Mouse (Mus musculus) neural tube, embryonic 11.5 days (tissue): Measurements from ENCODE around the gene Slit3. TPM values are rescaled to one million over a fixed set of nuclear protein-coding genes. Genes with fewer than 3 reads are reported as not detected.

Source experiments
- ATAC-seq: fragments of 200-750 bp; cut with Nextera tagmentation; 2 replicates; pipeline ENCODE4 v1.8.0; 2017; ENCODE audit warnings: moderate number of reproducible peaks, mild to moderate bottlenecking, moderate TSS enrichment, moderate library complexity; ENCODE audit not compliant: insufficient read depth, low FRiP score, low TSS enrichment
- DNase-seq: peaks from one replicate; pipeline ENCODE4 v3.0.0-alpha.2; 2015; ENCODE audit warnings: low spot score
- H3K27ac ChIP-seq: fragments of 300-500 bp; sonication (generic); 2 replicates; pipeline ENCODE4 v1.5.1; 2014; ENCODE audit warnings: low read depth, mild to moderate bottlenecking, low read length
- H3K27me3 ChIP-seq: fragments of 300-500 bp; sonication (generic); 2 replicates; pipeline ENCODE4 v1.6.1; 2014; ENCODE audit warnings: mild to moderate bottlenecking, low read length, mixed read lengths; ENCODE audit not compliant: control insufficient read depth, insufficient read depth
- H3K36me3 ChIP-seq: fragments of 300-500 bp; sonication (generic); 2 replicates; pipeline ENCODE4 v1.6.1; 2014; ENCODE audit warnings: mild to moderate bottlenecking, low read length, moderate library complexity, mixed read lengths; ENCODE audit not compliant: control insufficient read depth, insufficient read depth
- H3K4me1 ChIP-seq: fragments of 300-500 bp; sonication (generic); 2 replicates; pipeline ENCODE4 v1.6.1; 2014; ENCODE audit warnings: low read length, mixed read lengths; ENCODE audit not compliant: control insufficient read depth, insufficient read depth
- H3K4me2 ChIP-seq: fragments of 300-500 bp; sonication (generic); 2 replicates; pipeline ENCODE4 v1.6.1; 2014; ENCODE audit warnings: low read depth, mild to moderate bottlenecking, moderate library complexity
- H3K4me3 ChIP-seq: fragments of 300-500 bp; sonication (generic); 2 replicates; pipeline ENCODE4 v1.5.1; 2014; ENCODE audit warnings: low read depth, low read length
- H3K9ac ChIP-seq: fragments of 300-500 bp; sonication (generic); 2 replicates; pipeline ENCODE4 v1.6.1; 2014; ENCODE audit warnings: mild to moderate bottlenecking, low read length
- H3K9me3 ChIP-seq: fragments of 300-500 bp; sonication (generic); 2 replicates; pipeline ENCODE4 v1.6.1; 2016; ENCODE audit warnings: low read length; ENCODE audit not compliant: control insufficient read depth
- WGBS: fragments of 180-500 bp; shearing (Covaris S2); extraction: QIAGEN DNeasy Blood & Tissue Kit; methylation state at CpG from one replicate; pipeline ENCODE4 v1.1.7; 2014; 5-methylcytosine and 5-hydroxymethylcytosine counted together
- polyA plus RNA-seq: library from polyadenylated mRNA; unstranded; fragments of >200 nt; fragmentation: Nextera tagmentation; extraction: Ambion mirVana; gene quantifications from 2 replicates; pipeline ENCODE4 v1.2.1, GENCODE M21; 2014

The Slit3 gene
- polyA plus RNA-seq, 1 experiment from 2014 or later, result 41.3 TPM

GRCm38 (mm10) chr11:35364469-35364868, 243.4 kb downstream of the Slit3 start:
- Histone ChIP-seq H3K27me3 (0 out of 2 replicates have a peak, but pooled peaks cover 3% of the 10 kb centered on the region), H3K4me2 (no peak overlapping the region), H3K9me3 (no peaks in the 10 kb centered on the region), H3K36me3 (no peaks in the 10 kb centered on the region), H3K9ac (no peak overlapping the region), H3K27ac (no peak overlapping the region), H3K4me3 (no peak overlapping the region), H3K4me1 (no peaks in the 10 kb centered on the region)
- ATAC-seq, result no peak
- 69% methylated on average over 10 of the region's 10 CpGs for WGBS
- DNase-seq, result no peak

GRCm38 (mm10) chr11:35365510-35365931, 244.5 kb downstream of the Slit3 start:
- Histone ChIP-seq H3K4me3 (no peak overlapping the region), H3K4me2 (no peak overlapping the region), H3K36me3 (no peaks in the 10 kb centered on the region), H3K27me3 (0 out of 2 replicates have a peak, but pooled peaks cover 3% of the 10 kb centered on the region), H3K27ac (no peak overlapping the region), H3K9ac (no peak overlapping the region), H3K9me3 (no peaks in the 10 kb centered on the region), H3K4me1 (no peaks in the 10 kb centered on the region)
- no peak for DNase-seq
- ATAC-seq, result peak; percentile 75
- 16% methylated on average over 8 of the region's 8 CpGs for whole genome bisulfite sequencing

- Histone ChIP-seq H3K4me1 (no peaks in the 10 kb centered on the region), H3K4me2 (no peak overlapping the region), H3K9me3 (no peaks in the 10 kb centered on the region), H3K36me3 (no peaks in the 10 kb centered on the region), H3K9ac (no peak overlapping the region), H3K27ac (no peak overlapping the region), H3K27me3 (0 out of 2 replicates have a peak, but pooled peaks cover 3% of the 10 kb centered on the region), H3K4me3 (no peak overlapping the region)
- 81% methylated on average over 4 of the region's 4 CpGs for WGBS
- ATAC-seq (no peak), DNase-seq (no peak)
These were observed 245.6 kb downstream of the Slit3 start for GRCm38 (mm10) chr11:35366611-35367010.

GRCm38 (mm10) chr11:35367248-35367647, 246.2 kb downstream of the Slit3 start:
- Histone ChIP-seq H3K4me1 (no peaks in the 10 kb centered on the region), H3K27ac (no peak overlapping the region), H3K9me3 (no peaks in the 10 kb centered on the region), H3K36me3 (no peaks in the 10 kb centered on the region), H3K9ac (no peak overlapping the region), H3K27me3 (0 out of 2 replicates have a peak, but pooled peaks cover 3% of the 10 kb centered on the region), H3K4me2 (no peak overlapping the region), H3K4me3 (no peak overlapping the region)
- WGBS, result 87% methylated on average over 4 of the region's 4 CpGs
- no peak for DNase-seq
- no peak for ATAC-seq

GRCm38 (mm10) chr11:35369964-35370363, 248.9 kb downstream of the Slit3 start:
- DNase-seq, result no peak
- no peaks in the 10 kb centered on the region for H3K9me3 ChIP-seq
- no peaks in the 10 kb centered on the region for H3K4me1 ChIP-seq
- no peak overlapping the region for H3K4me2 ChIP-seq
- H3K4me3 ChIP-seq, result no peak overlapping the region
- no peaks in the 10 kb centered on the region for H3K36me3 ChIP-seq
- H3K27ac ChIP-seq, result no peak overlapping the region
- H3K9ac ChIP-seq, result no peak overlapping the region
- no peak for ATAC-seq
- no peaks in the 10 kb centered on the region for H3K27me3 ChIP-seq
- 31% methylated on average over 7 of the region's 7 CpGs for WGBS

GRCm38 (mm10) chr11:35370705-35371104, 249.7 kb downstream of the Slit3 start:
- Histone ChIP-seq H3K36me3 (no peaks in the 10 kb centered on the region), H3K4me3 (no peak overlapping the region), H3K4me1 (no peaks in the 10 kb centered on the region), H3K9ac (no peak overlapping the region), H3K27ac (no peak overlapping the region), H3K9me3 (no peaks in the 10 kb centered on the region), H3K27me3 (no peaks in the 10 kb centered on the region), H3K4me2 (no peak overlapping the region)
- DNase-seq, result no peak
- no peak for ATAC-seq
- 18% methylated on average over 5 of the region's 5 CpGs for WGBS

GRCm38 (mm10) chr11:35372410-35372809, 251.4 kb downstream of the Slit3 start:
- no peak overlapping the region for H3K4me2 ChIP-seq
- DNase-seq (no peak), ATAC-seq (no peak)
- H3K36me3 ChIP-seq, result no peaks in the 10 kb centered on the region
- H3K27ac ChIP-seq, result no peak overlapping the region
- no peak overlapping the region for H3K4me3 ChIP-seq
- no peak overlapping the region for H3K9ac ChIP-seq
- H3K4me1 ChIP-seq, result no peaks in the 10 kb centered on the region
- 89% methylated on average over 3 of the region's 3 CpGs for WGBS
- H3K9me3 ChIP-seq, result no peaks in the 10 kb centered on the region
- H3K27me3 ChIP-seq, result no peaks in the 10 kb centered on the region

- 70% methylated on average over 4 of the region's 4 CpGs for WGBS
- no peaks in the 10 kb centered on the region for H3K36me3 ChIP-seq
- no peak overlapping the region for H3K27ac ChIP-seq
- no peak overlapping the region for H3K9ac ChIP-seq
- DNase-seq (no peak), ATAC-seq (no peak)
- no peaks in the 10 kb centered on the region for H3K4me1 ChIP-seq
- no peak overlapping the region for H3K4me3 ChIP-seq
- no peaks in the 10 kb centered on the region for H3K9me3 ChIP-seq
- H3K27me3 ChIP-seq, result no peaks in the 10 kb centered on the region
- H3K4me2 ChIP-seq, result no peak overlapping the region
These were observed 254.0 kb downstream of the Slit3 start for GRCm38 (mm10) chr11:35375072-35375471.

- 65% methylated on average over 7 of the region's 7 CpGs for WGBS
- ATAC-seq, result no peak
These were observed 257.8 kb downstream of the Slit3 start for GRCm38 (mm10) chr11:35378802-35379201.

More at GRCm38 (mm10) chr11:35378802-35379201, 257.8 kb downstream of the Slit3 start:
- H3K9me3 ChIP-seq, result no peaks in the 10 kb centered on the region
- no peak overlapping the region for H3K9ac ChIP-seq
- H3K36me3 ChIP-seq, result no peaks in the 10 kb centered on the region
- H3K4me3 ChIP-seq, result no peak overlapping the region
- no peaks in the 10 kb centered on the region for H3K4me1 ChIP-seq
- H3K27me3 ChIP-seq, result no peaks in the 10 kb centered on the region
- no peak overlapping the region for H3K27ac ChIP-seq
- no peak for DNase-seq
- no peak overlapping the region for H3K4me2 ChIP-seq
